Mouse (Mus musculus) CH12.LX (cell line): ENCODE data around the gene Hlcs. TPM values are rescaled to one million over a fixed set of nuclear protein-coding genes. Genes with fewer than 3 reads are reported as not detected.

Source experiments
- DNase-seq: peaks from one replicate; pipeline ENCODE4 v3.0.0-alpha.2; 2013; ENCODE audit errors: extremely low read depth
- H3K27ac ChIP-seq: 2 replicates; pipeline ENCODE4 v1.5.1; 2012; ENCODE audit warnings: low read depth, mild to moderate bottlenecking, control low read depth, moderate library complexity; ENCODE audit not compliant: insufficient read depth
- H3K27me3 ChIP-seq: replicated peaks from 2 replicates; pipeline ENCODE3; 2012; ENCODE audit warnings: inconsistent platforms
- H3K36me3 ChIP-seq, 2 experiments: replicated peaks in 1 of 2; 2 replicates each; pipeline versions ENCODE3 to v1.6.1; 2012; ENCODE audit warnings: inconsistent platforms in 1 of 2, low read length in 1 of 2, mild to moderate bottlenecking in 1 of 2, mixed read lengths in 1 of 2, moderate library complexity in 1 of 2; ENCODE audit not compliant: control insufficient read depth in 1 of 2, insufficient read depth in 1 of 2
- H3K4me1 ChIP-seq, 2 experiments: 2 replicates each; pipeline ENCODE4 v1.6.1; 2012; ENCODE audit warnings: inconsistent platforms in 1 of 2, moderate library complexity in 1 of 2; ENCODE audit not compliant: insufficient read depth in 2 of 2, control insufficient read depth in 1 of 2
- H3K4me2 ChIP-seq: 2 replicates; pipeline ENCODE4 v1.6.1; 2012; ENCODE audit warnings: low read depth, mild to moderate bottlenecking, control low read depth; ENCODE audit not compliant: poor library complexity, insufficient read depth, severe bottlenecking
- H3K4me3 ChIP-seq, 3 experiments: fragments of 150-350 bp in 1 of 3; sonication (generic) in 1 of 3; replicated peaks in 1 of 3; 2 replicates each; pipeline versions ENCODE3 to v1.5.1; 2011 to 2012; ENCODE audit warnings: low read depth in 2 of 3, low read length in 2 of 3, mild to moderate bottlenecking in 2 of 3, moderate library complexity in 2 of 3, control low read depth in 1 of 3, improper control_type of control experiment in 1 of 3, inconsistent platforms in 1 of 3, mixed read lengths in 1 of 3; ENCODE audit not compliant: poor library complexity in 1 of 3
- H3K79me2 ChIP-seq: replicated peaks from 2 replicates; pipeline ENCODE4 v1.6.1; 2012; ENCODE audit warnings: mild to moderate bottlenecking, moderate library complexity; ENCODE audit not compliant: control insufficient read depth, poor library complexity, insufficient read depth, severe bottlenecking; ENCODE audit errors: extremely low read depth
- H3K9ac ChIP-seq: 2 replicates; pipeline ENCODE4 v1.6.1; 2012; ENCODE audit warnings: low read depth, mild to moderate bottlenecking, control low read depth, moderate library complexity; ENCODE audit not compliant: insufficient read depth
- H3K9me3 ChIP-seq: replicated peaks from 2 replicates; pipeline ENCODE3; 2012; ENCODE audit warnings: low read length, inconsistent platforms, mixed read lengths
- BHLHE40 ChIP-seq: IDR thresholded peaks from 2 replicates; pipeline ENCODE4 v1.6.1; 2011; ENCODE audit warnings: mild to moderate bottlenecking, low read depth, low read length, improper control_type of control experiment
- CHD2 ChIP-seq: IDR thresholded peaks from 2 replicates; pipeline ENCODE4 v1.6.1; 2011; ENCODE audit warnings: low read length, improper control_type of control experiment
- CTCF ChIP-seq, 2 experiments: IDR thresholded peaks in 1 of 2; conservative IDR thresholded peaks in 1 of 2; 2 replicates each; pipeline ENCODE4 v1.5.1; 2011 to 2012; ENCODE audit warnings: low read depth in 2 of 2, low read length in 2 of 2, improper control_type of control experiment in 1 of 2, inconsistent platforms in 1 of 2, mild to moderate bottlenecking in 1 of 2, moderate library complexity in 1 of 2
- ELF1 ChIP-seq: IDR thresholded peaks from 2 replicates; pipeline ENCODE4 v1.6.1; 2014; ENCODE audit warnings: low read depth, mild to moderate bottlenecking, inconsistent platforms, low read length, improper control_type of control experiment
- EP300 ChIP-seq: IDR thresholded peaks from 2 replicates; pipeline ENCODE4 v1.6.1; 2011; ENCODE audit warnings: low read length, improper control_type of control experiment
- ETS1 ChIP-seq: conservative IDR thresholded peaks from 2 replicates; pipeline ENCODE4 v1.6.1; 2012; ENCODE audit warnings: low read depth, mild to moderate bottlenecking, inconsistent platforms, low read length, improper control_type of control experiment, moderate library complexity
- HCFC1 ChIP-seq: IDR thresholded peaks from 2 replicates; pipeline ENCODE4 v1.6.1; 2012; ENCODE audit warnings: low read depth, mild to moderate bottlenecking, inconsistent platforms, low read length, improper control_type of control experiment
- MAX ChIP-seq: IDR thresholded peaks from 2 replicates; pipeline ENCODE4 v1.6.1; 2011; ENCODE audit warnings: low read length, improper control_type of control experiment
- MAZ ChIP-seq: IDR thresholded peaks from 2 replicates; pipeline ENCODE4 v1.6.1; 2012; ENCODE audit warnings: low read depth, mild to moderate bottlenecking, inconsistent platforms, low read length, improper control_type of control experiment, moderate library complexity
- MEF2A ChIP-seq: IDR thresholded peaks from 2 replicates; pipeline ENCODE4 v1.6.1; 2014; ENCODE audit warnings: low read depth, mild to moderate bottlenecking, inconsistent platforms, low read length, improper control_type of control experiment, borderline replicate concordance
- NELFE ChIP-seq: IDR thresholded peaks from 2 replicates; pipeline ENCODE4 v1.6.1; 2011; ENCODE audit warnings: low read depth, low read length, improper control_type of control experiment
- NRF1 ChIP-seq: IDR thresholded peaks from 2 replicates; pipeline ENCODE4 v1.6.1; 2014; ENCODE audit warnings: low read depth, mild to moderate bottlenecking, inconsistent platforms, low read length, improper control_type of control experiment, moderate library complexity
- UBTF ChIP-seq: IDR thresholded peaks from 2 replicates; pipeline ENCODE4 v1.6.1; 2012; ENCODE audit warnings: low read depth, mild to moderate bottlenecking, inconsistent platforms, low read length, improper control_type of control experiment, moderate library complexity
- USF1 ChIP-seq: IDR thresholded peaks from 2 replicates; pipeline ENCODE4 v1.6.1; 2014; ENCODE audit warnings: low read depth, mild to moderate bottlenecking, inconsistent platforms, low read length, improper control_type of control experiment
- USF2 ChIP-seq: conservative IDR thresholded peaks from 2 replicates; pipeline ENCODE4 v1.6.1; 2011; ENCODE audit warnings: low read depth, low read length, improper control_type of control experiment
- ZC3H11A ChIP-seq: IDR thresholded peaks from 2 replicates; pipeline ENCODE4 v1.6.1; 2012; ENCODE audit warnings: low read depth, mild to moderate bottlenecking, inconsistent platforms, low read length, improper control_type of control experiment
- ZKSCAN1 ChIP-seq: IDR thresholded peaks from 2 replicates; pipeline ENCODE4 v1.6.1; 2012; ENCODE audit warnings: low read depth, inconsistent platforms, low read length, improper control_type of control experiment, borderline replicate concordance
- ZMIZ1 ChIP-seq: IDR thresholded peaks from 2 replicates; pipeline ENCODE4 v1.6.1; 2012; ENCODE audit warnings: low read depth, mild to moderate bottlenecking, inconsistent platforms, low read length, improper control_type of control experiment
- dilution Hi-C: fragments of 300-500 bp; cut with MboI; formaldehyde crosslinking; loops from 2 replicates; pipeline ENCODE4 v1.14.3; 2020; ENCODE audit warnings: low sequenced_read_pairs; ENCODE audit not compliant: extremely low pct_unique_long_range_greater_than_20kb, extremely low pct_ligation_motif_present
- in situ Hi-C: fragments of 300-500 bp; cut with MboI; formaldehyde crosslinking; loops from 3 replicates; pipeline ENCODE4 v1.14.3; 2019; ENCODE audit warnings: low sequenced_read_pairs, low pct_ligation_motif_present, low pct_unique_long_range_greater_than_20kb, mixed read lengths
- polyA plus RNA-seq: library from polyadenylated mRNA; unstranded; fragments of >175 nt; gene quantifications from 2 replicates; pipeline ENCODE4 v1.2.1, GENCODE M21; 2012; ENCODE audit warnings: low read depth; ENCODE audit not compliant: insufficient read length
- total RNA-seq, 2 experiments: library from RNA; depleted of rRNA; stranded (reverse); fragments of 300-350 nt in 1 of 2; fragments of >200 nt in 1 of 2; gene quantifications; 2 replicates each; pipeline ENCODE4 v1.2.3; 2012 to 2014

Hlcs gene
- total and polyA plus RNA-seq, 3 experiments = 5.3 to 12.5 (median 9.4) TPM

DNA sequence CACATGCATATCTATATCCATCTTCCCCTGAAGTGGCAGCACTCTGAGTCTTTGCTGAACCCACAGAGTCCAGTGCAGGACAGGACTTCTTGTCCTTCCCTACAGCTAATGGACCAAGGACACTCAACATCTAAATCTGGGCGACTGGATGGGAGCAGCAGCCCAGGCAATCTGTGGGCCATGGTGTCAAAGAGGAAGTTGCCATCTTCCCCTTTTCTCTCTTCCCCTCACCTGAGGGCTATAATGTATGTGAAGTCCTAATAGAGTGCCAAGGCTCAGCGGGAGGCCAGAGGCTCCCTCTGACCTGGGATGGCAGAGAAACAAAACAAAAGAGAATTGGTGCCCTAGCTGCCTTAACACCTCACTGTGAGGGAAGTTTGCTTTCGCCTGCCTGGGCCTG, 29.4 kb downstream of the Hlcs start:
- dilution Hi-C loops = no loop called here
- H3K27ac ChIP-seq = no peak overlapping the region
- H3K36me3 ChIP-seq = peaks cover 21 to 54% of the 10 kb centered on the region in 2 experiments
- TF ChIP-seq EP300 (no peak), MAZ (no peak), CHD2 (no peak), UBTF (no peak), ZMIZ1 (no peak), HCFC1 (no peak), ELF1 (no peak), CTCF (conservative IDR thresholded peaks at IDR 0.05 in 1 of 2, IDR thresholded peaks at IDR 0.05 in 1 of 2; ENCODE audit: low read depth in 2 of 2, low read length in 2 of 2) (no peak), NELFE (no peak), ZKSCAN1 (no peak), USF1 (no peak), ZC3H11A (no peak), USF2 (no peak), MAX (no peak), NRF1 (no peak), ETS1 (no peak), MEF2A (no peak)
- TF ChIP-seq, all 38 proteins: peak for 0
- in situ Hi-C loops = no loop called here
- H3K4me1 ChIP-seq = peaks cover 2 to 29% of the 10 kb centered on the region in 2 experiments; a peak in 2 of 4 replicates
- no peak overlapping the region for H3K9ac ChIP-seq
- H3K9me3 ChIP-seq = peaks cover 6% of the 10 kb centered on the region
- H3K4me2 ChIP-seq = no peak overlapping the region
- no peak overlapping the region for H3K4me3 ChIP-seq
- H3K27me3 ChIP-seq = no peaks in the 10 kb centered on the region
- DNase-seq = no peak
- no peaks in the 10 kb centered on the region for H3K79me2 ChIP-seq

GRCm38 (mm10) chr16:94270826-94271225, 42.5 kb downstream of the Hlcs start:
- no peak for TF ChIP-seq BHLHE40
- TF ChIP-seq EP300 = no peak
- no peak for TF ChIP-seq USF1
- peaks cover 3% of the 10 kb centered on the region for H3K9me3 ChIP-seq
- H3K4me1 ChIP-seq = peaks cover 8 to 17% of the 10 kb centered on the region in 2 experiments; a peak in 3 of 4 replicates
- H3K79me2 ChIP-seq = no peaks in the 10 kb centered on the region
- no peak overlapping the region for H3K4me3 ChIP-seq
- no peak overlapping the region for H3K27ac ChIP-seq
- DNase-seq = no peak
- no peak overlapping the region for H3K4me2 ChIP-seq
- H3K27me3 ChIP-seq = no peaks in the 10 kb centered on the region
- H3K9ac ChIP-seq = no peak overlapping the region
- dilution Hi-C loops (no loop called here), in situ Hi-C loops (loop anchor here (25.0 kb wide), 1 partner anchor 584 kb away; the partner anchor contains the start of gene Cbr3)
- peaks cover 20 to 54% of the 10 kb centered on the region in 2 experiments for H3K36me3 ChIP-seq
